Mouse (Mus musculus): ENCODE measurements around the gene Susd1. TPM values are rescaled to one million over a fixed set of nuclear protein-coding genes. Genes with fewer than 3 reads are reported as not detected.
A peak's percentile ranks its signal among the peaks of the same experiment; 100 is the strongest.

Susd1 gene
- polyA plus RNA-seq (2015; fragmentation: Nextera tagmentation; extraction: Ambion mirVana) = 2.5 and 3.3 TPM in 2 replicates

DNA sequence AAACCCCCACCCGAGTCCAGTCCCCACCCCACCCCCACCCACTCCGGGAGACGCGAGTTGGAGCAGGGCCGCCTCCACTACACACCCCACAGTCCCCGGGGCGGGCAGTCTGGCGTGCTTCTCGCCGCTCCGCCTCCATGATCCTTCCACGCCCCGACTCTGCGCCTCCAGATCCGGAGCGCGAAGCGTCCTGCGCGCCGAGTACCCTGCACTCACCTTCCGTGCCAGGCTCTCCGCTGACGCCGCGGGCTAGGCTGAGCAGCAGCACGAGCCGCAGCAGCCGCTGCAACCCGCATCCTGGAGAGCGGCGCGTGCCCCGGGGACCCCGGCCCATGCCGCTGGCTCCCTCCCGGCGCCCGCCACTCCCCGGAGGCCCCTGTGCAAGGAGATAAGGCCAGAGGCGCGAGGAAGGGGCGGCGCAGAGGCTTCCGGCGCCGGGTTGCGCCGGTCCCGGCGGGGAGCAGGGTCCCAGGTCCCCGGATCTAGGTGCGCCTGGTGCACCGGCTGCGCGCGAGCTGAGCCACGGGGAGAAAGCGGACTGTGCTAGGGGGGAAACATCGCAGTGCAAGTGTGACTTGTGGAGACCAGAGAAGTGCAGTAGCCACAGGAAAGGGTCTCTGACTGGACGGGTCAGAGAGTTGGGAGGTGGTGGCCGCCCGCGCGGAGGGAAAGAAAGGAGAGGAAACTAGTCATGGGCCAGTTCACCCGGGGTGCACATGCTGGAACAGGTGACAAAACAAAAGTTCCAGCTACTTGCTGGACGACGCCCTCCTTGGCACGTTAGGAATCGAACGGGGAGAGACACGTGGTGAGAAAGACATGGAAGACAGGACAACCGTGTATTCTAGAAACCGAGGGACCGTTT is at the start of gene Susd1:
Gene Susd1 (minus strand): TSS at position 644 of the 865 bp plus-strand sequence.
- H3K27ac ChIP-seq = 0 out of 2 replicates have a peak within 1 kb of the TSS, but pooled peaks have one; percentile 22
- H3K4me3 ChIP-seq = peak within 1 kb of the TSS; percentile 68
- peak within 1 kb of the TSS; percentile 100 for H3K4me2 ChIP-seq
- peaks cover 44% of the 10 kb centered on the region for H3K27me3 ChIP-seq
- H3K9ac ChIP-seq = peak within 1 kb of the TSS; percentile 83
- H3K36me3 ChIP-seq = no peaks in the 10 kb centered on the region
- peaks cover 11% of the 10 kb centered on the region for H3K4me1 ChIP-seq
- H3K9me3 ChIP-seq = 0 out of 2 replicates have a peak, but pooled peaks cover 4% of the 10 kb centered on the region
- peak; percentile 77 for ATAC-seq (ENCODE audit: insufficient number of reproducible peaks, insufficient read depth, low FRiP score, low TSS enrichment, low read depth)
- under 1% methylated on average over 71 of the region's 75 CpGs for WGBS

GRCm38 (mm10) chr4:59471306-59471705 is 32.9 kb upstream of the Susd1 start:
- Histone ChIP-seq H3K9me3 (no peaks in the 10 kb centered on the region), H3K9ac (no peak overlapping the region), H3K27me3 (no peaks in the 10 kb centered on the region), H3K36me3 (no peaks in the 10 kb centered on the region), H3K4me3 (no peak overlapping the region), H3K4me2 (no peak overlapping the region), H3K27ac (no peak overlapping the region), H3K4me1 (no peaks in the 10 kb centered on the region)
- no peak for ATAC-seq (ENCODE audit: insufficient number of reproducible peaks, insufficient read depth, low FRiP score, low TSS enrichment, low read depth)

DNA sequence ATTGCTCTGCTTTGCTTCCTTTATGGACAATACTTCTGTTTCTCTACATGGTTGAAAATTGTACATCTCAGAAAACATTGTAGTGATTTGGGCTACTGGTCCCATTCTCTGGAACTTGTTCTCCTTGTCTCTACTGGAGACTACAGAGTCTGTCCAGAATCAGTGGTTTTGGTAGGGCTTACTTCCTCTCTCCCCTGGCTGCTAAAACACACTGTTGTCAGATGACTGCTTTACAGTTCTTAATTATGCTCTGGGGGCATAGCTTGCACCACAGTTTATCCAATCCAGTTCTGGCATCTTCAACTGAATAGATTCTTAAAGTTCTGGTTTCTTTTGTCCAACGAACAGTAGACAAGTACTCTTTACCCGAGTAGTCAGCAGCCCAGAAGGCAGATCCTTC is 27.0 kb upstream of the Susd1 start:
- Histone ChIP-seq H3K36me3 (no peaks in the 10 kb centered on the region), H3K27ac (no peak overlapping the region), H3K4me3 (no peak overlapping the region), H3K4me1 (peaks cover 4% of the 10 kb centered on the region; the same call in 1 of the 2 replicates), H3K9me3 (no peaks in the 10 kb centered on the region), H3K27me3 (no peaks in the 10 kb centered on the region), H3K9ac (no peak overlapping the region), H3K4me2 (no peak overlapping the region)
- no peak for ATAC-seq (ENCODE audit: insufficient number of reproducible peaks, insufficient read depth, low FRiP score, low TSS enrichment, low read depth)
- WGBS = 65% methylated on average over 2 of the region's 2 CpGs

GRCm38 (mm10) chr4:59464661-59465060 is 26.2 kb upstream of the Susd1 start:
- no peak overlapping the region for H3K4me3 ChIP-seq
- ATAC-seq (ENCODE audit: insufficient number of reproducible peaks, insufficient read depth, low FRiP score, low TSS enrichment, low read depth) = no peak
- no peaks in the 10 kb centered on the region for H3K9me3 ChIP-seq
- no peaks in the 10 kb centered on the region for H3K36me3 ChIP-seq
- H3K4me1 ChIP-seq = peaks cover 4% of the 10 kb centered on the region; the same call in 1 of the 2 replicates
- no peaks in the 10 kb centered on the region for H3K27me3 ChIP-seq
- no peak overlapping the region for H3K4me2 ChIP-seq
- H3K27ac ChIP-seq = no peak overlapping the region
- H3K9ac ChIP-seq = no peak overlapping the region
- 79% methylated on average over 6 of the region's 6 CpGs for WGBS

- ATAC-seq (ENCODE audit: insufficient number of reproducible peaks, insufficient read depth, low FRiP score, low TSS enrichment, low read depth) = no peak
- no peak overlapping the region for H3K27ac ChIP-seq
- peaks cover 8% of the 10 kb centered on the region for H3K4me1 ChIP-seq
- no peak overlapping the region for H3K4me3 ChIP-seq
- WGBS = 82% methylated on average over 6 of the region's 6 CpGs
- H3K4me2 ChIP-seq = no peak overlapping the region
- no peak overlapping the region for H3K9ac ChIP-seq
- H3K9me3 ChIP-seq = no peaks in the 10 kb centered on the region
- H3K27me3 ChIP-seq = no peaks in the 10 kb centered on the region
- H3K36me3 ChIP-seq = no peaks in the 10 kb centered on the region
Observed at GRCm38 (mm10) chr4:59462494-59462893, 24.1 kb upstream of the Susd1 start.

- Histone ChIP-seq H3K27ac (no peak overlapping the region), H3K9ac (no peak overlapping the region), H3K9me3 (no peaks in the 10 kb centered on the region), H3K4me3 (no peak overlapping the region), H3K36me3 (no peaks in the 10 kb centered on the region), H3K27me3 (no peaks in the 10 kb centered on the region), H3K4me2 (no peak overlapping the region), H3K4me1 (peaks cover 8% of the 10 kb centered on the region)
- ATAC-seq (ENCODE audit: insufficient number of reproducible peaks, insufficient read depth, low FRiP score, low TSS enrichment, low read depth) = no peak
- 83% methylated on average over 11 of the region's 11 CpGs for WGBS
Observed at GRCm38 (mm10) chr4:59461116-59461727, 22.8 kb upstream of the Susd1 start.

DNA sequence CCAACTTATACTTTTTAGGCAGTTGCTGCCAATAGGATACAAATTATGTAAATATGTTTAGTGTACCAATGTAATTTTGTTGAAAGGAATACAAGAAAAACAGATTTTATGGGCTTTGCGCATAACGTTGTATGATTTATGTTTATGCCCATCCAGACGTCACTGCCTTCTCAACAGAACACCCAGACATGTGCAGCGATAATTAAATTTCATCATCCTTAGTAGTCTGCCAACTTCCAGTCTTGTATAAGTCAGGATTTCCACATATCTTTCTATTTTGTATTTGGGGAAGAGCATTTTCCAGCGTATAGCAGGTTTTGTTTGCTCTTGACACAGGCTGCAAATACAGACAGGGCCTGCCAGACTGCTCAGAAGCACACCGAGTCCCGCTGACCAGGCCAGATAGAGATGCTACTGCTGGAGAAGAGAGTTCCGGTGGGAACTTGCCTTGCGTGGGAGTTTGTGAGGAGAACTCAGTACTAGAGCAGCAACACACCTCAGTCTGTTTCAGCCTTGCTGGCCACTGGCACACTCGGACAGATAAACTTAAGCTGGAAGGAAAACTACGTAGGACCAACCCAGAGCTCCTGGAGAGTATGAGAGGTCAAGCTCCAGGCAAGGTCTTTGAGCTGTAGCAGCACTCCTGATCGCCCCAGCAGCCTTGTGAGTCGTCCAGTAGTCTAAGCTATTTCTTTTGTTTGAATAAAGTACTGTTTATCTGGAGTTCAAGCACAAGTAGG is 21.0 kb upstream of the Susd1 start:
- no peak overlapping the region for H3K9ac ChIP-seq
- no peaks in the 10 kb centered on the region for H3K36me3 ChIP-seq
- no peaks in the 10 kb centered on the region for H3K9me3 ChIP-seq
- peaks cover 8% of the 10 kb centered on the region for H3K4me1 ChIP-seq
- ATAC-seq (ENCODE audit: insufficient number of reproducible peaks, insufficient read depth, low FRiP score, low TSS enrichment, low read depth) = no peak
- H3K4me2 ChIP-seq = no peak overlapping the region
- 78% methylated on average over 13 of the region's 13 CpGs for WGBS
- H3K27me3 ChIP-seq = no peaks in the 10 kb centered on the region
- H3K4me3 ChIP-seq = no peak overlapping the region
- no peak overlapping the region for H3K27ac ChIP-seq

- WGBS = 26% methylated on average over 9 of the region's 9 CpGs
- ATAC-seq (ENCODE audit: insufficient number of reproducible peaks, insufficient read depth, low FRiP score, low TSS enrichment, low read depth) = no peak
- Histone ChIP-seq H3K9me3 (no peaks in the 10 kb centered on the region), H3K27ac (no peak overlapping the region), H3K4me1 (peaks cover 8% of the 10 kb centered on the region), H3K27me3 (no peaks in the 10 kb centered on the region), H3K4me3 (no peak overlapping the region), H3K36me3 (no peaks in the 10 kb centered on the region), H3K9ac (no peak overlapping the region), H3K4me2 (peak overlapping the region; percentile 12; the same call in 1 of the 2 replicates)
Observed at GRCm38 (mm10) chr4:59457941-59458340, 19.5 kb upstream of the Susd1 start.

DNA sequence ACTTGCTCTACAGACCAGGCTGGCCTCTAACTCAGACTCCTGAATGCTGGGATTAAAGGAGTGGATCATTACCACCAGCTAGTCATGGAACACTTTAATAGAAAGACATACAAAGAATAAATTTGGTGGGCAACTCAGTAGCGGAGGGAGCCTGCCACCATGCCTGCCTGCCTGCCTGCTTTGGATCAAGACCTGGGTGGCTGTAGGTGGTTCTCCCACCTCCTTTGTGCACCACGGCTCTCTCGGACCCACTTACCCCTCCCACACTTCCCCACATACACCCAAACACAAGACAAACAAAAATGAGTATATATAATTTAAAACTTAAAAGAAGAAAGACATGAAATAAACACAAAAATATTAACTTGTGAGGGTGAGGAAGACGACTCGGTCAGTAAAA is 18.7 kb upstream of the Susd1 start:
- 91% methylated on average over 5 of the region's 5 CpGs for WGBS
- ATAC-seq (ENCODE audit: insufficient number of reproducible peaks, insufficient read depth, low FRiP score, low TSS enrichment, low read depth) = no peak
- H3K4me1 ChIP-seq = peaks cover 8% of the 10 kb centered on the region

GRCm38 (mm10) chr4:59455465-59455864 is 17.0 kb upstream of the Susd1 start:
- Histone ChIP-seq H3K4me2 (no peak overlapping the region), H3K4me3 (no peak overlapping the region), H3K9ac (no peak overlapping the region), H3K9me3 (no peaks in the 10 kb centered on the region), H3K4me1 (peaks cover 4% of the 10 kb centered on the region), H3K36me3 (no peaks in the 10 kb centered on the region), H3K27me3 (no peaks in the 10 kb centered on the region), H3K27ac (no peak overlapping the region)
- ATAC-seq (ENCODE audit: insufficient number of reproducible peaks, insufficient read depth, low FRiP score, low TSS enrichment, low read depth) = no peak
- WGBS = 26% methylated on average over 2 of the region's 2 CpGs

More for the DNA sequence above, 18.7 kb upstream of the Susd1 start:
- Histone ChIP-seq H3K27me3 (no peaks in the 10 kb centered on the region), H3K4me3 (no peak overlapping the region), H3K36me3 (no peaks in the 10 kb centered on the region), H3K27ac (no peak overlapping the region), H3K9ac (no peak overlapping the region), H3K9me3 (no peaks in the 10 kb centered on the region), H3K4me2 (no peak overlapping the region)

- Histone ChIP-seq H3K27me3 (no peaks in the 10 kb centered on the region), H3K4me3 (no peak overlapping the region), H3K36me3 (no peaks in the 10 kb centered on the region), H3K27ac (no peak overlapping the region), H3K4me2 (no peak overlapping the region), H3K4me1 (no peaks in the 10 kb centered on the region; the same call in 1 of the 2 replicates), H3K9ac (no peak overlapping the region), H3K9me3 (no peaks in the 10 kb centered on the region)
- no peak for ATAC-seq (ENCODE audit: insufficient number of reproducible peaks, insufficient read depth, low FRiP score, low TSS enrichment, low read depth)
- WGBS = 48% methylated on average over 3 of the region's 3 CpGs
Observed at GRCm38 (mm10) chr4:59454046-59454445, 15.6 kb upstream of the Susd1 start.
